Mouse (Mus musculus) left cerebral cortex, adult 18-20 months (tissue): ENCODE data around the gene Gm49387. TPM values are rescaled to one million over a fixed set of nuclear protein-coding genes. Genes with fewer than 3 reads are reported as not detected.

Experiments used
- DNase-seq, 2 experiments: peaks; one replicate each; pipeline ENCODE4 v3.0.0; 2021 to 2022; ENCODE audit warnings: low spot score in 2 of 2, mixed read lengths in 1 of 2
- long read RNA-seq, 2 experiments: library from polyadenylated mRNA; stranded (forward); transcript quantifications; one replicate each; pipeline ENCODE4 v2.0.0; 2021
- total RNA-seq, 2 experiments: library from RNA; stranded (reverse); gene quantifications; 2 replicates each; pipeline ENCODE4 v1.2.3; 2021

Gm49387 gene
- total RNA-seq, result under 1 TPM in 1 of 2 experiments, not detected in 1; 0.66 TPM
- long read RNA-seq, experiment 1, result 0 reads
- long read RNA-seq, experiment 2, result 0 reads

DNA sequence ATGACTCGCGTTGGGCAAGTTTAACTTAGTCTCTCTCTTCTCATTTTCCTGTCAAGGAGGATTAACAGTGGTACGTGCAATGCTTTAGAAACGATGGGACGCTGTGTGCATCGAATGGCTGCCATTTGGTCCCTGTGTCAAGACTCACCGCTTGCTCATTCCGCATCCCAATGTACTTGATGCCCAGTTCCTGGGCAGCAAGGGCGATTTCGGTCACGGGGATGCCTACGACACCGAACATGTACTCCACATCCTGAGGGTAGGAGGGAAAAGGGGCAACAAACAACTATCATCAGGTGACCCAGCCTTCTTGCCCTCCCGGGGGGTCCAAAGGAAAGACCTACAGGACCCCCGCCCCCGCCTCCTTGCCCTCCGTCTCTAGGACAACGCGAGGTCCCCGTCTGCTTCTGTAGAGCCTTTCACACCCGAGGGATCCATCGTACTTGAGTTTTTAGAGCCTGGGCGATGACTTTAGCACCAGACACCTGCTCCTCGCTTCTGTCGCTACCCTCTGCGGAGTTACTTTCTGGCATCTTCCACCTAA, at the start of gene Gm49387:
Gm49387 (minus strand) TSS at position 533 of the 544 bp plus-strand sequence.
- no peak for DNase-seq

- no peak for DNase-seq
Measured at GRCm38 (mm10) chr14:31686231-31686630, 45.6 kb upstream of the Gm49387 start.

DNA sequence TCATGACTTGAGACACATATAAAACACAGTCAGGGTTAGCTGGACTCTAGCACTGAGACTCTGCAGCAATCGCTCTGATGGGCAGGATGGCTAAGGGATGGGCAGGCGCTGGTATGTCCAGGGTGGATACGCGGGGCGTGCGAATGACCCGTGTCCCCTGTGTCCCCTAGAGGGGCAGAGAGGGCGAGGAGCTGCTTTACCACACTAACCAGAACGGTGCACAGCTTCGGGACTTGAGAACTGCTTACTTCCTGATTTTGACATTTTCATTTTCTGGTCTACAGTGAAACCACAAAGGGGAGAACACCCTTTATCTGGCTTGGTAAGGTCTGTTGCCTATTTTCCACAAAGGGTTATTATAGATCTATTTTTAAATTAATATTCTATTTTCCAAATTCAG, 45.0 kb upstream of the Gm49387 start:
- no peak for DNase-seq

GRCm38 (mm10) chr14:31684343-31685040, 43.8 kb upstream of the Gm49387 start:
- DNase-seq, result no peak

DNA sequence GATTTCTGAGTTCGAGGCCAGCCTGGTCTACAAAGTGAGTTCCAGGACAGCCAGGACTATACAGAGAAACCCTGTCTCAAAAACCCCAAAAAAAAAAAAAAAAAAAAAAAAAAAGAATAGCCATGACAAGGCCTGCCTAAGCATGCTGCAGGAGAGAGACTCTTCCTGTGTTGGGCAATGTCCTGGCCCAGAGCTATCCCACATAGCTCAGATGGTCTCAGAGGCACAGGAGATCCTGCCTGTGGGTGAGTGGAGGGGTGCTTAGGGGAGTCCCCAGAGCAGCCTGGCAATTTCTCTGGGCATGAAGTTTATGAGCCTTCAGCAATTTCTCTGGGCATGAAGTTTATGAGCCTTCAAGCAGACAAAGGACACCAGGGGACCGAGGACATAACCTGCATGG, 42.9 kb upstream of the Gm49387 start:
- DNase-seq, result no peak

GRCm38 (mm10) chr14:31681931-31682555, 41.4 kb upstream of the Gm49387 start:
- DNase-seq, result no peak

DNA sequence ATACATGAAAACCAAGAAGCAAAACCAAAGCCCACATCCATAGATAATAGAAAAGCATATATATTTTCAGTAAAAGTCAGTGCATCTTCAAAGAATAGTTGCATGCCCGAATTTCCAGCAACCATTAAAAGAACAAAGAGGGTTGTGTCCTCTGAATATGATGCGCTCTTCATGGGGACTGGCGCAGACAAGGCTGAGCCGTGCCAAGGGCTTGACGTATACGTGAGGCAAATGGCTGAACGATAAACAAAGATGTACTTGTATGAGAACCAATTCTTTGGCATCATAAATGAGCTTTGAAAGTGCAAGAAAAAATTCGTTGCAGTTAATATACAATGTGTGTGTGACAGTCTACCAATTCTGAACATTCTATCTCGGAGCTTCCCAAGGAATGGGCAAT, 40.6 kb upstream of the Gm49387 start:
- no peak for DNase-seq

GRCm38 (mm10) chr14:31680656-31681055, 40.0 kb upstream of the Gm49387 start:
- DNase-seq, result no peak

DNA sequence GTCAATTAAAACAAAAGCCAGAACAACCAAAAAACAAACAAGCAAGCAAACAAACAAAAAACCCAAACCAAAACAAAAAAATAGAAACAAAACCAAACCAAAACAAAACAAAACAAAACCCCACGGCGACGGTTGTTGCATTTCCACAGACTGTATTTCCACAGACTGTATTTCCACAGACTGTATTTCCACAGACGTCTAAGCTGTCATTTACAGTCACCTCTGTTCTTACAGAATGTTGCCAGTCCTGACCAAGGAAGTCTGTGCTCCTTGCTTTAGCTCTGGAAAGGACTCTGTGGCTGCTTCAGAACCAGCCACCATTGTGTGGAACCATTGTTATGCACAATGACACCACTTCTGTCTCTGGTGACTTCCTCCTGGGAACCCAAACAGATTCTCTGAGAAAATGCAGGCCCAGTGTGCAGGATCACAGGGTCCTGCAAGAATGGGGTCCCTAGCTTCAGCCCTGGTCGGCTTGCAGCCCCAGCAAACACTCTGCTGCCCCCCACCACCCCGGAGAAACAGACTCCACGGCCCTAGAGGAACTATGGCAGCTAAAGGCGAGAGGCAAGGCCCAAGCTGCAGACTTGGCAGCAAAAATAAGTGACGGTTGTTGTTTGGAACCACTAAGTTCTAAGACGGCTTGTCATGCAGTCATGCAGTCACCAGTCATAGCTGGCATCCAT, 31.1 kb upstream of the Gm49387 start:
- DNase-seq, result no peak

DNA sequence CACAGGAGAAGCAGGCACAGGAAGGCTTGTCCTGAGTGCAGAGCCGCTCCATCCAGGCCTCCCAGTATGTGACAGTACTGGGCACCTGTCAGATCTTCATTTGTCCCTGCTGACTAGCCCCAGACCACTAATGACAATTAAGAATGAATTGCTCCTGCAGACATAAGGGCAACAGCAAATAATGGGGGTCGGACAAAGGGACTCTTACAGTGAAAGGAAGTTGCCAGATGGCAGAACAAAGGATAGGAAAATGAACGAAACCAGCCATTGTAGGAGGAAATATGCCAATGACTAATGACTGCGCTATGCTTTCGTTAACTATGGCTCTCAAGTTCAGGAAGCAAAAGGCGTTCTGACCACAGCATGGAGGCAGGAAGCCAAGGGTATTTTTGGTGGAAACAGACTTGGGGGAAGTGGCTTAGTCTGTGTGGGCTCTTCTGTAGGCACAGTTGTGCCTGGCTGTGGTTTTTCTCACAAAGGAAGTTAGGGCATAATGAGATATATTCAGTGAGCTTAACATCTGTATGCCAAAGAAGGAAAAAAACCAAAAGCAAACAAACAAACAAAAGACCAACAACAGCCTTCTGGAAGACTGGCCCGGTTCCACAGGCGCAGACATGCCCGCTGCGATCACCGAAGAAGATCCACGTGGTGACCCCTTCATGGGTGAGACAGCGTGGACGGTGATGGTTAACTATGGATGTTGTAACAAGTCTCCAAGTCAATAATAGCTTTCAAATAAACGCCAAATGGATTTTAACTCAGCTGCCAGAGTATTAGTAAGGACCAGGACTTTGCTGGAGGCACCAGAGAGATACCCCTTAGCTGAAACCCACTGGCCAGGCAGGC, 29.2 kb upstream of the Gm49387 start:
- DNase-seq, result peak; percentile 53 to 56

GRCm38 (mm10) chr14:31669161-31669611, 28.5 kb upstream of the Gm49387 start:
- peak; percentile 76 to 78 for DNase-seq

DNA sequence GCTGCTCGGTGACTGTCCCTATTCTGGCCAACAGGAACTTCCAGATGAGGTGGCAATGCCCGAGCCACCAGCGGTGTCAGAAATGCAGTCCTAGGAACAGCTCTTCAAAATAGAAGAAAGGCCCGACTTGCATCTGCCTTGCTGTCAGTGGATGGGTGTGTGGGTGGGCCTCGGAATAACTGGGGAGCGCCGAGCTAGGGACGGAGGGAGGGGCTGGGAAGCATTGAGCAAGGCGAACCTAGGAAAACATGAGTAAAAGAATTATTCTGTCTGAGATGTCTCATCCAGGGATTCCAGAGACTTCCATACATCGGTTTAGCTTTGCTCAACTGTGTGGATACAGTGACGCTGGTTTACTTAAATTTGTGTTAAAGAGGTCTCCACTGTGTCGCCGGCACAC, 27.6 kb upstream of the Gm49387 start:
- DNase-seq, result peak; percentile 66 to 72

- no peak for DNase-seq
Measured at GRCm38 (mm10) chr14:31667741-31668140, 27.1 kb upstream of the Gm49387 start.

GRCm38 (mm10) chr14:31666931-31667705, 26.4 kb upstream of the Gm49387 start:
- DNase-seq, result no peak

- no peak for DNase-seq
Measured at GRCm38 (mm10) chr14:31665566-31665940, 24.9 kb upstream of the Gm49387 start.

DNA sequence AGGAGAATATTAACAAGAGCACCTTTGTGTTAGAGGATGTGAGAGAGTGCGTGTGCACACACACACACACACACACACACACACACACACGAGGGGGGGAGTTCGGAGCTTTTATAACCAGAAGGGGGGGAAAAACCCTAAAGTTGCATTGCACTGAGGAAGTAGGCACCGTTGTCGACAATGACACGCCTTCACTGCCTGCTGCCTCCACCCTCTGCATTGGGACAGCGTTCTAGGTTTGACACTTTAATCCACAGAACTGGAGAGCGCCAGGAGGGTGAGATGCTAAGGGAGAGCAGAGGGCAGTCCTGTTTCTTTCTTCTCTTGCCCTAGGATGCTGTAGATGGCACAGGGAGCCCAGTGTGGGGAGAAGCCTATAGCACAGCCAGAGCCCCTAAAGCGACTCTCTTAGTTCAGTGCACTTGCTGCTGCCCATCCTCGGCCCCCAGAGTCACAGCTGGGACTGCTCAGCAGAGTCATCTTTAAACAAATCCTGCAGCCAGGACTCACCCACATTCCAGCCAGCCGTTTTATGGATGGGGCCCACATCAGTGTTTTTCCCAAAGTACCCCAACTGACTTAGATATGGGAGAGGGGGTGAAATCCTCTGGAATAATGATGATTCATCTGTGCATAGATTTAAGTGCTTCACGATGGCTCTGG, 24.4 kb upstream of the Gm49387 start:
- DNase-seq, result no peak

GRCm38 (mm10) chr14:31664100-31664902, 23.6 kb upstream of the Gm49387 start:
- no peak for DNase-seq

DNA sequence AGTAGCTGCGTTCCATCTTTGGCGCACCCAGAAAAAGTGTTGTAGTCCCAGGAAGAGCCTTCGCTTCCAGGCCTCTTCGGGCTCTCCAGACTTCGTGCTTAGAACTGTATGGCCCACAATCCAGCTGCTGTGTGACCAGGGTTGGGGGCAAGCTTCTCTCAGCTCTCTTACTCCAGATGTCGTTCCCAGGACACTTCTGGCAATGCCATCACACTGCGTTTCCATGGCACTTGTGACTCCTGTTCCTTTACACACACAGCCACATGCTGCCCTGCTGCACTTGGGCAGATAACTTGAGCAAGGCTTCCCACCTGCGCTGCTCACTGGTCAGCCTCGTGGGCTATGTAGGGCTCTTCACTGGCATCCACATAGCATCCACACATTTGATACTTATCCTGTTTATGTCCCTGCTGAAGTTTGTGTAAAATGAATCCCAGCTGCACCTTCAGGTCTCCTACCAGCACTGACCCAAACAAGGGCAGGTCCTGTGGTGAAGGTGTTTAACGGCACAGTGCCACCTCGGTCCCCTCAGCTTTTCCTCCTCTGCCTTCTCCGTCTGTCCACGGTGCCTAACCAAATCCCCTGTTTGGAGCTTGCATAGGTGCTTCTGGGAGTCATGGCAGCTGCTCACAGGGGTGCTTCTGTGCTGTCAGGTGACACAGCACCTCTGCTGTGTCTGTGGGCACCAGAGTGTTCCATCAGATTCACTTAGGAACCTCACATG, 22.9 kb upstream of the Gm49387 start:
- DNase-seq, result no peak
